Mouse (Mus musculus): ENCODE measurements around the gene Rer1.
"Not testable (repeated sequence)": the region's sequence is repeated elsewhere in the genome, so short reads cannot be mapped to it uniquely, and the experiment has no call there.

Gene Rer1

GRCm38 (mm10) chr4:155116607-155117006 is 30.4 kb upstream of the Rer1 start:
- DNase-seq (ENCODE audit: low read depth, low spot score): no peak

DNA sequence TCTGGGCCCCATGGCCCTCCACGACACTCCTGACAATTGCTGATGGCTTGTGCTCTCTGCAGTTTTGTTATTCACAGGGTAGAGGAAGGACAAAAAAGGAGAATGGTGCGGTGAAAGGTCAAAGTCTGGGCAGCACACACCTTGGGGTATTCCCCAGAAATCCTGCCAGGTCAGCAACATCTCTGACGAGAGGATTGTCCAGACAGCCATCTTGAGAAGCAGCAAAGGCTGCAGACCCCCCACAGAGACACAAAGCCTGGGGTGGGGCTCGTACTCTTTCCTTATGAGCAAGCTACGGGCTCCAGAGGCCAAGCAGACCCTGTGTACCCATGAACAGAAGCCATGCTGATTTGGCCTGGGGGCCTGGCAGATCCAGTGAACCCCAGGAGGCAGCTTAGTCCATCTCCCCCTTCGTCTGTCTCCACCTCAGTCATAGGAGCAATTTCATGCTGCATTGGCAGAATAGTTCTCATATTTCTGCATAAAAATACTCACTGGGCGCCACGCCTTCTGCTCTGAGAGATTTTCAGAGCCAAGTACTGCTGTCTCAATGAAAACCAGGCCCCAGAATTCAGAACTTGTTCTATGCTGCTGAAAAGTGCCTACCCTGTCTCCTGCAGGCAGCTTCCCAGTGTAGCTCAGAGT is 27.7 kb upstream of the Rer1 start:
- no peak for DNase-seq (ENCODE audit: low read depth, low spot score)

GRCm38 (mm10) chr4:155109471-155109870 is 23.3 kb upstream of the Rer1 start:
- DNase-seq (ENCODE audit: low read depth, low spot score): no peak

GRCm38 (mm10) chr4:155107886-155108285 is 21.7 kb upstream of the Rer1 start:
- DNase-seq (ENCODE audit: low read depth, low spot score): no peak

GRCm38 (mm10) chr4:155098572-155098971 is 12.4 kb upstream of the Rer1 start:
- DNase-seq (ENCODE audit: low read depth, low spot score): no peak

- no peak for DNase-seq (ENCODE audit: low read depth, low spot score)
These were observed 11.3 kb upstream of the Rer1 start for GRCm38 (mm10) chr4:155097452-155097851.

- DNase-seq (ENCODE audit: low read depth, low spot score): no peak
These were observed 9.8 kb upstream of the Rer1 start for GRCm38 (mm10) chr4:155095967-155096366.

DNA sequence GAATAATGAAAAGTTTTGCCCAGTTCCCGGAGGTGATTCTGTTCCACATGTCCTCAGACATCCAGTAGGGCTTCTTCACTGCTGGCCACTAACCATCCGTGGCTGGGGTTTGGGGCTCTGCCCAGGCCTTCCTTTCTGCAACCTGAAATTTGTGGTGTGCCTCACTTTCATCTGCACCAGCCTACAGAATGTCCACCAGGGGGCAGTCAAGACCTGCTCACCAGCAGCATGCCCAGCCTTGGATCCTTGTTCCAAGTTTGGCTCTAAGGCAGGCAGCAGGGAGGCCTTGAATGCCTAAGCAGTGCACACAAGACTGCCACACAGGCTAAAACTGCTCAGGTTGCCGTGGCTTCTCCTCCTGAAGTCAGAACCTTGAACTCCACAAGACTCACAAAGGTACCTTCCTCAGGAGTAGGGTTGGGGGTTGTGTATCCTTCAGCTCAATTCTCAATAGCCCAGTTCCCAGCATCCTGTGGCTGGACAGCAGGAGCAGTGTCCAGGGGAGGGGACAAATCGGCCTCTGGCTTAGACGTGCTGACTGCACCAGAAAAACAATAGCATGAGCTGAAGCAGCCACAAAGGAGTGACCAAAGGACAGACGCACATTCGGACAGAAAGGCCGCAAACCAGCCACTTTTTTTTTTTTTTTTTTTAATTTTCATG is 9.2 kb upstream of the Rer1 start:
- DNase-seq (ENCODE audit: low read depth, low spot score): peak; percentile 95

- DNase-seq (ENCODE audit: low read depth, low spot score): peak; percentile 46
These were observed 8.4 kb upstream of the Rer1 start for GRCm38 (mm10) chr4:155094565-155094964.

DNA sequence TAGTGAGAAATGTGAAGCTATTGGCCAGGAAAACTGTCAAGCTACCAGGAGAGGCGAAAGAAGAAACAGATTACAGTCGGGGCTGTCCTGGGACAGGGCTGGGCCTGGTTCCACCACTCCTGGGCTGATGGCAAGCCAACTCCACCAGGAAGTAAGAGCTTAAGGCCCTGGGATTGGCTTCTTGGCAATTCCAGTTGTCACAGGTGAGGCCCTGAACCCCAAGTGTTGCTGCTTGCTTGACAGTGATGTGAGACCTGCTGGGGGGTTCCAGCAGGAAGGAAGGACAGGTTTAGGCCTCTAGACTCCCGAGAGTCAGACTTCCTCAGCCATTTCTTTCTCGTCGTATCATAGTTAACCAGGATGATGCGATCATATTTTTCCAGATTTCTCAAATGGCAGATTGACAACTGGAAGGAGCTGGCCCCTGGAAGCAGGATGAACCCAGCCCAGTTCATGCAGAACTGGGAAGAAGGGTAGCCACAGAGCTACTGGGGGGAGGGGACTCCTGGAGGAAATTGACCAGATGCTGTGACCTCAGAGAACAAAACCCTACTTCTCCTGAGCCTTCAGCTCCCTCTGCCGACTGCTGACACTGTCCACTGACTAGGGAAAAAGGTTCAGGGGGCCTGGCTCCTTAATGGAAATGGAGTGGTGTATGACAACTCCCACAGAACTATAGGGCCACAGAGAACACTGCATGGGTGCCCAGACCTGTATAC is 7.4 kb upstream of the Rer1 start:
- DNase-seq (ENCODE audit: low read depth, low spot score): no peak

- DNase-seq (ENCODE audit: low read depth, low spot score): no peak
These were observed 6.7 kb upstream of the Rer1 start for GRCm38 (mm10) chr4:155092718-155093430.

GRCm38 (mm10) chr4:155090688-155091449 is 4.7 kb upstream of the Rer1 start:
- DNase-seq (ENCODE audit: low read depth, low spot score): no peak

- DNase-seq (ENCODE audit: low read depth, low spot score): no peak
These were observed 4.0 kb upstream of the Rer1 start for GRCm38 (mm10) chr4:155090147-155090546.

GRCm38 (mm10) chr4:155089241-155089640 is 3.1 kb upstream of the Rer1 start:
- no peak for DNase-seq (ENCODE audit: low read depth, low spot score)

GRCm38 (mm10) chr4:155085206-155086107 is 725 bp downstream of the Rer1 start:
- DNase-seq (ENCODE audit: low read depth, low spot score): no peak

GRCm38 (mm10) chr4:155084351-155084750 is 1.8 kb downstream of the Rer1 start:
- no peak for DNase-seq (ENCODE audit: low read depth, low spot score)

DNA sequence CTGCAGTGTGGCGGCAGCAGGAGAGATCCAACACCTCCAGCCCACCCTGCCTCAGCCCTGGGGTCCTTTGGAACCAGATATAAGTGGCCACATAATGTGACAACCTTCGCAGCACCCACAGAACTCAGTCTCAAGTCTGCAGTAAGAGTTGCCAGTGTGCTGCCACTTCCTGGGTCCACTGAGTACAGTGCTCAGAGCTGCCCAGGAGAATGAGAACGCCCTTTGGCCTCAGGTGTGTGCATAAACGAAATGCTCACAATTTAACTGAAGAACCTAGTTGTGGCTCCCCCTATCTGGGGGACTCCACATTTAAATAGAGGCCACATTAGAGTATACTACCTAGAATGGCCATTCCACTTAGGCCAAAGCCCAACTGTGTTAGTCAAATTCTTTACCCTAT is 2.6 kb downstream of the Rer1 start:
- no peak for DNase-seq (ENCODE audit: low read depth, low spot score)

GRCm38 (mm10) chr4:155079666-155080065 is 6.5 kb downstream of the Rer1 start:
- DNase-seq (ENCODE audit: low read depth, low spot score): no peak

DNA sequence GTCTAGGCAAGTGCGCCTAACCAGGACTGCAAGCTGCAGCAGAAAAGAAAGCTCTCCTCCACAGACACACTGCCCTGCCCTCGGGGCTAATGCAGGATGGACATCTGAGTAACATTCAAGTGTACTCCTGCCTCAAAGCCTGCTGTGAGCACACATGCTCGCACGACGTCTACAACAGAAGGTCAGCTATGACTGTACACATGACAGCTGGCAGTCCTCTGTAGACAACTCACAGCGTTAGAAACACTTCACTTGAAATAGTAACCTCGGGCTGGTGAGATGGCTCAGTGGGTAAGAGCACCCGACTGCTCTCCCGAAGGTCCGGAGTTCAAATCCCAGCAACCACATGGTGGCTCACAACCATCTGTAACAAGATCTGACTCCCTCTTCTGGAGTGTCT is 7.4 kb downstream of the Rer1 start:
- not testable (repeated sequence) for DNase-seq (ENCODE audit: low read depth, low spot score)

DNA sequence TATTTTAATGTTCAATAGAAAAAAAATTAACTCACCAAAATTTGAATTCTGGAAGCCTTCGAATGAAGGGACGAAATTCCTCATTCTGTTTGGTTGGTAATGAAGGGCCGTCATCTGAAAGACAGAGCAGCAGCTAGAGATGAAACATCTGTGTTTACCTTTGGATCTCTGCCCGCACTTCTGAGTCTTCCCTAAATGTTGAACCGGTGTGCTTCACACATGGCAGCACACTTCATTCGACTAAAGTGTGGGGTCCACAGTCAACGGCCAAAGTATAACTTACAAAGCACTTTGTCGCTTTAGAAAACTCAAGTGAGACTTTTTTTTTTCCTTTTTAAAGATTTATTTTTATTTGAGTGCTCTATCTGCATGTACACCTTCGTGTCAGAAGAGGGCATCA is 9.5 kb downstream of the Rer1 start:
- no peak for DNase-seq (ENCODE audit: low read depth, low spot score)

All from forelimb bud, embryonic 11.5 days (tissue).